Mouse (Mus musculus) ovary, postnatal 14 days (tissue): ENCODE measurements around the gene Ddx54.

Experiments
- DNase-seq: peaks from one replicate; pipeline ENCODE4 v3.0.0; 2022; ENCODE audit warnings: low spot score

The Ddx54 gene

GRCm38 (mm10) chr5:120645851-120646250, 33.3 kb downstream of the Ddx54 start:
- no peak for DNase-seq

- DNase-seq: no peak
Measured at GRCm38 (mm10) chr5:120647361-120647760, 34.8 kb downstream of the Ddx54 start.

GRCm38 (mm10) chr5:120647814-120648491, 35.4 kb downstream of the Ddx54 start:
- DNase-seq: no peak

GRCm38 (mm10) chr5:120648569-120649373, 36.2 kb downstream of the Ddx54 start, which contains the start of gene Rasal1:
Gene Rasal1 (plus strand): TSS chr5:120648812.
- peak; percentile 45 for DNase-seq

GRCm38 (mm10) chr5:120649374-120649933, 36.9 kb downstream of the Ddx54 start:
- DNase-seq: no peak

- no peak for DNase-seq
Measured at GRCm38 (mm10) chr5:120649938-120650337, 37.4 kb downstream of the Ddx54 start.

GRCm38 (mm10) chr5:120651230-120651629, 38.7 kb downstream of the Ddx54 start:
- DNase-seq: no peak

GRCm38 (mm10) chr5:120652915-120653701, 40.6 kb downstream of the Ddx54 start:
- DNase-seq: no peak

GRCm38 (mm10) chr5:120653873-120654272, 41.3 kb downstream of the Ddx54 start:
- DNase-seq: no peak

- no peak for DNase-seq
Measured at GRCm38 (mm10) chr5:120656281-120656751, 43.8 kb downstream of the Ddx54 start.

- no peak for DNase-seq
Measured at GRCm38 (mm10) chr5:120660816-120661215, 48.3 kb downstream of the Ddx54 start.

- DNase-seq: no peak
Measured at GRCm38 (mm10) chr5:120664888-120665287, 52.3 kb downstream of the Ddx54 start.

GRCm38 (mm10) chr5:120668761-120669160, 56.2 kb downstream of the Ddx54 start:
- no peak for DNase-seq

GRCm38 (mm10) chr5:120670132-120670531, 57.6 kb downstream of the Ddx54 start:
- no peak for DNase-seq

- DNase-seq: no peak
Measured at GRCm38 (mm10) chr5:120671865-120672264, 59.3 kb downstream of the Ddx54 start.

- DNase-seq: peak; percentile 58
Measured at GRCm38 (mm10) chr5:120673626-120674025, 61.1 kb downstream of the Ddx54 start.

GRCm38 (mm10) chr5:120674229-120675145, 61.9 kb downstream of the Ddx54 start:
- DNase-seq: no peak

- no peak for DNase-seq
Measured at GRCm38 (mm10) chr5:120677516-120677915, 65.0 kb downstream of the Ddx54 start.
